Mouse (Mus musculus) liver, embryonic 14.5 days (tissue): ENCODE results near the gene Olfr92.
A peak's percentile ranks its signal among the peaks of the same experiment; 100 is the strongest.

Experiments used
- CTCF ChIP-seq: IDR thresholded peaks from 2 replicates; pipeline ENCODE4 v1.5.1; 2016; ENCODE audit warnings: antibody characterized with exemption, low read depth, control low read depth
- EP300 ChIP-seq: IDR thresholded peaks from 2 replicates; pipeline ENCODE4 v1.6.1; 2016; ENCODE audit warnings: antibody characterized with exemption, low read depth

DNA sequence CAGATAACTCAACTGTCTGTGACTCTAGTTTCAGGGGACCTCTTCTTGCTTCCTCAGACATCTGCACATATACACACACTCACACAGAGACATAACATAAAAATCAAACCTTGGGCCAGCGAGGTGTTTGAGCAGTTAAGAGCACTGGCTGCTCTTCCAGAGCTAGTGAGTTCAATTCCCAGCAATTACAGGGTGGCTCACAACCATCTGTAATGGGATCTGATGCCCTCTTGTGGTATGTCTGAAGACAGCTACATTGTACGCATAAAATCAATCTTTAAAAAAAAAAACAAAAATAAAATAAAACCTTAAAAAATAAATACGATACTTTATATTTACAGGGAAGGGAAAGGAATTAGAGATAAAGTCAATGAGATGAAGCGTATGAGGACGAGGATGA, 35.3 kb downstream of the Olfr92 start:
- TF ChIP-seq CTCF, result peak; percentile 9; the same call in 1 of the 2 replicates
- TF ChIP-seq EP300, result no peak
